Mouse (Mus musculus) urinary bladder, adult 18-20 months (tissue): ENCODE measurements around the gene Ppm1n.

Experiments used
- DNase-seq, 2 experiments: peaks; one replicate each; pipeline ENCODE4 v3.0.0; 2022; ENCODE audit warnings: low spot score in 2 of 2, mixed read lengths in 2 of 2

Gene Ppm1n

GRCm38 (mm10) chr7:19279581-19280114, at the start of gene Ppm1n:
Gene Ppm1n, minus strand, starts transcription at chr7:19280064.
- no peak for DNase-seq

- no peak for DNase-seq
These were observed 48.6 kb upstream of the Ppm1n start for GRCm38 (mm10) chr7:19328425-19328824.

- DNase-seq = no peak
These were observed 47.9 kb upstream of the Ppm1n start for GRCm38 (mm10) chr7:19327782-19328181.

GRCm38 (mm10) chr7:19327128-19327527, 47.3 kb upstream of the Ppm1n start:
- DNase-seq = peak; percentile 67 to 87

- DNase-seq = peak; percentile 71 to 76
These were observed 46.5 kb upstream of the Ppm1n start for GRCm38 (mm10) chr7:19326359-19326758.

- no peak for DNase-seq
These were observed 45.7 kb upstream of the Ppm1n start for GRCm38 (mm10) chr7:19325262-19326199.

GRCm38 (mm10) chr7:19324221-19324620, 44.4 kb upstream of the Ppm1n start:
- no peak for DNase-seq

GRCm38 (mm10) chr7:19322489-19322888, 42.6 kb upstream of the Ppm1n start:
- peak in 1 of 2 experiments; percentile 81 for DNase-seq

GRCm38 (mm10) chr7:19321464-19321863, 41.6 kb upstream of the Ppm1n start:
- no peak for DNase-seq

- no peak for DNase-seq
These were observed 40.8 kb upstream of the Ppm1n start for GRCm38 (mm10) chr7:19320637-19321036.

GRCm38 (mm10) chr7:19319906-19320305, 40.0 kb upstream of the Ppm1n start:
- peak; percentile 90 to 95 for DNase-seq

- DNase-seq = no peak
These were observed 39.6 kb upstream of the Ppm1n start for GRCm38 (mm10) chr7:19319458-19319857.

- no peak for DNase-seq
These were observed 38.8 kb upstream of the Ppm1n start for GRCm38 (mm10) chr7:19318676-19319075.

- no peak for DNase-seq
These were observed 38.3 kb upstream of the Ppm1n start for GRCm38 (mm10) chr7:19318201-19318600.

GRCm38 (mm10) chr7:19316451-19317161, 36.7 kb upstream of the Ppm1n start:
- peak in 1 of 2 experiments; percentile 65 for DNase-seq

GRCm38 (mm10) chr7:19314033-19314432, 34.2 kb upstream of the Ppm1n start:
- no peak for DNase-seq

GRCm38 (mm10) chr7:19311991-19312390, 32.1 kb upstream of the Ppm1n start:
- DNase-seq = no peak

GRCm38 (mm10) chr7:19309884-19310641, 30.2 kb upstream of the Ppm1n start, which contains the start of gene Fosb:
Gene Fosb, minus strand, starts transcription at chr7:19310051.
- DNase-seq = peak; percentile 85 to 89

- no peak for DNase-seq
These were observed 29.5 kb upstream of the Ppm1n start for GRCm38 (mm10) chr7:19309278-19309883.

GRCm38 (mm10) chr7:19308454-19309277, 28.8 kb upstream of the Ppm1n start:
- DNase-seq = peak; percentile 90 to 94
